Mouse (Mus musculus) c-Kit-positive CD71-positive TER-119-negative erythroid progenitor cells, embryonic 14.5 days (primary cell): Measurements from ENCODE around the gene 4930432M17Rik.

ENCODE experiments used
- DNase-seq: peaks from one replicate; pipeline ENCODE4 v3.0.0-alpha.2; 2013; ENCODE audit warnings: low read depth

Gene 4930432M17Rik

DNA sequence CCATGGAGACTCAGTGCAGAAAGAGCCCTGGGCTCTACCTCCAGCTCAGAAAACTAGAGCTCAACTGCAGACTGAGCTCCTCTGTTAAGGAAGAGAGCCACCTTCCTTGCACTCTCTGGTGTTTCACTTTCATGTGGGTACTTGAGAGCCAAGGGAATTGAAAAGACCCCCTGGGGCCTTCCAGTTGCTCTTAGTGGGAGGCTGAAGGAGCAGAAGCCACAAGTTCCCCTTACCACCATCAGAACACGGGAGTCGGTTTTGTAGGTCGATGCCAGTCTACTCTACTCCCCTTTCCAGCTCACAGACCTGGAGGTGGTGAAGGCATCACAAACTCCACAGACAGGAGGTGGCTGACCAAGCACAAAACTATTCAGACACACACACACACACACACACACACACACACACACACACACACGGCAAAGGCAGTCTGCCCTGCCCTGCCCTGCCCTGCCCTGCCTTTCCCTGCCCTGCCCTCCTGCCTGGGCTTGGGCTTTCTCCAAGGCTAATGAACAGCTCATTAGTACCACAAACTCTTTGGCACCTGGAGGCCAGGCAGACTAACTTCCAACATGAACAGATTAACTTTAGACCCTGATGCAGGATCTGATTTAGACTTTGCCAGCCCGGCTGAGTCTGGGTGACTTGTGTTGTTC lies 1.7 kb downstream of the 4930432M17Rik start:
- no peak for DNase-seq

DNA sequence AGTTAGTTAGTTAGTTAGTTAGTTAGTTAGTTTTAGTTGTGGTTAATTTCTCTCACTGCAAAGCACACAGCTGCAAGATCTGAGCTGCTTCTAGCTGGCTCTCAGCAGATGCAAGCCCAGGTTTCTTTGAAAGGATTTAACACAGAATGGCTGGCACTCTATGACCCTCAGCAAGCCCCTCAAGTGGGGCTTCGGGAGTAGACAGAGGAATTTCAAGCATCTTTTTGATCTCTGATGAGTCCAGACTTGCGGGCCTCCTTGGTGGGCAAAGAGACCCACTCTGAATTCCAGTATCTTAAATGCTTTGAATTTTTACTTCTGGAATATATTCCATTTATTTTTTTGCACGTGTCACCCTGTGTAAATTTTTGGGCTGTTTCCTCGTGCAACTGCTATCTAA lies 8.4 kb downstream of the 4930432M17Rik start:
- DNase-seq: no peak

DNA sequence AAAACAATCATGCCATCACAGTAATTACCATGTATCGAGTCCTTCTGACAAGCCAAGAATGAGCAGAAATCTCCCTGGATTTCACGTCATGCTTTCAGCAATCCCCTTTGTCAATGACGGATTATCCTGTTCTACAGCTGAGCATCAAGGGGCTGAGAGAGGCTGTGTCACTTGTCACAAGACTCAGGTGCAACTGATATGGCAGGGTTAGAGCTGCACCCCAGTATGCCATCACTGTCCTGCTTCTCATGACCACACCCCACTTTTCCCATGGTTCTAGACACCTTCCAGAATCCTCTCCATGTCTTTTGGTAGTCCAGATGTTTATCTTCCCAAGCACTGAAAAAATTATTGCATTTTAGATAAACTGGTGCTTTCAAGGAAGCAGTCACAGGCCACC lies 8.9 kb downstream of the 4930432M17Rik start:
- DNase-seq: no peak

DNA sequence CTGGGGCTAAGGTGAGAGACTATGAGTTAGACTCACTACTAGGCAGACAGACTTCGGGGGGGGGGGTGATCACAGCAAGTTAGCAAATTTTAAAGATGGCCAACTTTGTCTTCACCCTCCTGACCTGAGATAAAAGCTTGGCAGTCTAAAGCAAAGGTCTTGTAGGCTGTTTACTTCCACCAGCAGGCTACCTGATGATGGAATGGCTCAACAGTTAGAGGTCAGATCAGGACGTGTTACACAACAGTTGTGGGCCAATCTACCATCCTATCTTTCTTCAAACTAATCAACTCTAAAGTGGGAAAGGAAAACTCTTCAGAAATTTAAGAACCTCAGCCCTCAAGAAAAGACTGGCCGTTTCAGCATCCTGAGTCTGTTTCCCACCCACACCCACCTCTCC lies 9.6 kb downstream of the 4930432M17Rik start:
- no peak for DNase-seq

DNA sequence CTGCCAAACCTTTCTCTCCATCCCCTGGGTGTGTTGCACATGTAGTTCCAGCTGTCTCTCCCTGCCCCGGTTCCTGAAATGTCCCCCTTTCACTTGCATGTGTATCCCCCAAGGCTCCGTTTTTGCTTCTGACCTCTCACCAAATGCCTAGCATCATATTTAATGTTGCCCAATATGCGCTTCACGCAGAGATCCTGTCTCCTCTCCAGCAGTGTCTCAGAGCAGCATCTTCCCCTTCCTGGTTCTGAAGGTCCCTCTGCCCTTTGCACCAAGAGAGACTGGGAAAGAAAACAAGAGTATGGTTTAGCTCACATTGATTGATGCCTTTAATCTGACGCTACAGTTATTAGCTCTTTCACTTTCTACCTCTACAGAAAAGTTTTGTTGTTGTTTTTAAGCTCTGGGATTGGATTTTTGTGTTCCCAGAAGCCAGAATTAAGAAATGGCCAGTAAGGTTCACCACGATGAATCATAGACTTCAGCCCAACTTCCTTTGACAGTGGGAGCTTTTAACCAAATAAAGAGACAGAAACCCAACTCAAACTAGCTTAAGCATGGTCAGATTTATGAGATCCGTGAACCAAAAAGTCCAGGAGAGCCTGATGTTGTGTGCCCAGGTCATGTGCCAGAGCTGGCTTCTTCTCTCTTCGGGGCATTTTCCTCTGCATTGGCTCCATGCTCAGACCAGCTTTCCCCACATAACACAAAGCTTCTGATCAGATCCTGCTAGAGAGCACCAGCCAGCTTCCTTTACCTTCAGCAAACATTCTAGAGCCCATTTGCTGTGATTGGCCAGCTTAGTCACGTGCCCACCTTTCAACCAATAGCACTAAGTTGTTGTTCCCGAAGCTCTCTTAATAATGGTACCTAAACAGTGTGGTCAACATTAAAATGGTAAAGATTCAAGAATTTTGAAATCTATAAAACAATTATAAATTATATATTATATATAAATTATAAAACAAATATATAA lies 12.2 kb downstream of the 4930432M17Rik start:
- no peak for DNase-seq

DNA sequence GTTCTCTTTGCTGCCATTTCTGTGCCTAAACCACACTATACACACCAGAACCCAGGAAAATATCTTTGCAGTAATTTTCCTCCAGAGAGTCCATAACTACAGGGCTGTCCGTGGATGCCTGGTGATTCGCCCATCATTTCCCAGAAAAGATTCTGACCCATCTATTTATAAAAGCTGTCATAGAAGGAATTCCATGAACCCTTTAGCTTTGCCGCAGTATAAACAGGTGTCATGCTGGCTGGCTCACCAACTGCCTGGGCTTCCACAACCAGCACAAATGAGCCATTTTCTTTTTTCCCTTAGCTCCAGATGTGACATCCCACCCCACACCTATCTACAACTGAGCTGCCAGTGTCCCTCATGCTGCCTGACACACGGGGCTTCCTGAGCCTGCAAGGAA lies 14.0 kb downstream of the 4930432M17Rik start:
- no peak for DNase-seq

DNA sequence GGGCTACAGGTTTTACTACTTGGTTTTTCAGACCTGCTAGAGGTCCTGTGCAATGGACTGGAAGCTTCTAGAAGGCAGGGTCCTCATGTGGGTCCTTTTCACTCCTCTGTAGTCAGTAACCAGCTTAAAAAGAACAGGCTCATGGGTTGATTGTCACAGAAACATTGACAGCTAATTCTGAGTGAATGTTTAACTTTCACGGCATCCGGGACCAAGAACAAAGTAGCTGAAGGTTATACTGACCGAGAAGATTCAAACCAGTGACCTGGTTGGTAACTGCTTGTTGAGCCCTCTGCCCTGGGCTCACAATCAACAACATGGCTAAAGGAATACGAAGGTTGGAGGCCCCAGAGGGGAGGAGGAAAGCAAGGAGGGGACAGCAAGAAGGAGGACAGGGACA lies 14.4 kb downstream of the 4930432M17Rik start:
- no peak for DNase-seq

DNA sequence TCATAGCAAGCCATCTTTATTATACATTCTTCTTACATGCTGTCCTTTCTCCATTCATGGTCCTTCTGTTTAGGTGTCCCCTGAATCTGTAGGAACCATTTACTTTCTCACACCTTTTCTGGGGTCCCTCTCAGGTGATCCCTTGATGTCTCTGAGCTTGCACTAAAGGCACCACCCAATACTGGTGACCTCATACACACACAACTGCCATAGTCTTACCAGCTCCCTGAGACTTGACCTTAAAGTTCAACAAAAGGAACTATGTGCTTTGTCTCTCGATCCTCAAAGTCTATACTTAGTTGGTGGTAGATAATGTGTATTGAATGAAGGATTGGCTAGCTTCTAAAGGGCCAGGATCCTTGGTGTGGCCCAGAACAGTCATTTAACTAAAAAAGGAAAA lies 15.4 kb downstream of the 4930432M17Rik start:
- no peak for DNase-seq

DNA sequence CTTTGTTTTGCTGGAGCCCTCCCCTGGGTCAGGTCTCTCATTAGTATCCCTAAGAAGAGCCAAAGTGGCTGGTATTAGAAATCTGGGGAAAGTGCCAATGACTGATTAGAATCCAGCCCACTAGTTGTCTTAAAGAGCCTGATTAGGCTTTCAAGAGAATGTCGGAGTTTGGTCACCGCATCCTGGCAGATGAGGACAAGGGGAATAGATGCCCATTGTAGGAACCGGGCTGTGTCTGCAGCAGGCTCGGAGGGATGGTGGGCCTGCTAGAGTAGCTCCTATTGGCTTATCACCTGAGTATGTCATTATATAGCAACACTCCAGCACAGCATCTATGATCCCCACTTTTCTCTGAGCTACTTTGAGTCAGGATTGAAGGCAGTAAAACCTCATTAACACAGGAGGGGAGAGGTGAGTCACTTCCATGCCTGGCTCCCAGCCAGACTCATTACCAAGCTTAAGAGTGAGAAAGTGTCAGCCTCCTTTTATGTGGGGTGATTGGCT lies 15.9 kb downstream of the 4930432M17Rik start:
- DNase-seq: no peak

DNA sequence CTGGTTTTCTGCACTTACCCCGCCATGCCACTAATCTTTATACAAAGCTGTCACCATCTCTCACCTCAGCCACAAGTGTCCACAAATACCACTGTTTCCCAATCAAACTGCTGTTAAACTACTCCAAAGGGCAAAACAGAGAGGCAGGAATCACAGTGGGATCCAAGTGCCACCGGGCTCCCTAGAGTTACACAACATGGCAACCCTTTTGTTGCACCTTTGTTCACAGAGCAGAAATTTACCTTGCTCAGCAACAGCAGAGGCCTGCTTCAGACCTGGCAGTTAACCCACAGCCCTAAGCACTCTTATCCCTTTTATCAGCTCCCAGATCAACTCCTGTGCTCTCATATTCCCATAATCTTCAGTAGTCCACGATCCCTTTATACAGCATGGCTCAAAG lies 17.2 kb downstream of the 4930432M17Rik start:
- DNase-seq: no peak

DNA sequence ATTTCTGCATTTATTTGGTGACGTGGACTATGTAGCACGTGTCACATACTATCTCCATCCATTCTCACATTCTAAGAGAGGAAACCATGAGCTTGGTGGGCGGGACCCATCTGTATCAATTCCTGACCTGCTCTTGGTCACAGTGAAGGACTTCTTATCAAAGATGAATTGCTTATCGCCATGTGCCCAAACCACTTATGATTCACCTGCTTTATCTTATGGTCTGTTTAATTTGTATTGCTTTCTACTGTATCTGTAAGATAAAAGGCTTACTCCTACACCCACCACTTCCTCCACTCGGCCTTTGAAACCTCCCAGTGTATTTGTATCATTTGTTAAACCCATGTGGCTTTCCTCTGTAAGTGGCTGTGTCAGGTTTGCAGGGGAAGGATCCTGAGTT lies 18.5 kb downstream of the 4930432M17Rik start:
- DNase-seq: no peak

DNA sequence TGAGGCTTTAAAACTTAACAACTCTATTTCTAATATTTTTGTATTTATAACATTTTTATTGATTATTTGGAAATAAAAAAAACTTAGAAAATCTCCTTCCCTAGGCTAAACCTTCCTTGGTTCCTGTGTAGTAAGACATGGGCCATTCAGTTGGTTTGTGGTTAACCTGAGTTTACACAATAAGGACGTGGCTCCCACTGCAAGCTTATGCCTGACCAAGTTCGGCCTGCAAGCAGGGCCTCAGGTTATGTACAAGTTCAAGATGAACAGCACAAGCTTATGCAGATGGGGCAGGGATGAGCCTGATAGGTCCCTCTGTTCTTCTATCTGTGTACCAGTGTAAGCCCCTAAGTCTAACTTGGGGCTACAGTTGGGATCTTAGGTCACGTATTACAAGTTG lies 19.1 kb downstream of the 4930432M17Rik start:
- no peak for DNase-seq

DNA sequence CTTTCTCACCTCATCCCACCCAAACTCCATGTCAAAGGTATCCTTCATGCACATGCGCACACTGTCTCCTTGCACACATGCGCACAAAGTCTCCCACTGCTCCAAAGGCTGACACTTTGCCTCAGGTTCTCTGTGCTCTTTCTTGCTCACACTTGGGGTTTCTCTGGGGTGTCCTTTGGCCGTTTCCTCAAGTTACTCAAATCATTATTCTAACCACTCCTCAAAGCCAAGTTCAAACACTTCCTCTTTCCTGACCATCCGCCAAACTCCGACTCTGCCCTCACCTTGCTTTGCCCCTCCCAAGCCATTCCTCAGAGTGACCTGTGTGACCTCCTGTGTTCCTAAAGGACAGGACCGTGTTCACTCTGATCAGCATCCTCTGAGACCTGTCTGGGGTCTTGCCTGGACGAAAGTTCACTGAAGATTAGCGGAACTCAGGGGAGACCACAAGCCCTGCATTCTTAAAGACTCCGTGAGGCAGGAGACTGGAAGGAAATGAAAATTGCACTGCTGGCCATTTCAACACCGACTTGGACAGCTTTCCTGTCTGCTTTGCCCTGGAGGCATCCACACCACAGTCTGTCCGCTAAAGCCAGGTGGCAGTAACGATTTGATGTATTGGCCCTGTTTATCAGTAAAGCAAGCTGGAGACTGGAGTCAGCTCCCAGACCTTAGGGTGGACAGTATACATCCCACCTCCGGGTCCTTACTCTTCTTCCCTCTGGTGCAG lies 22.6 kb downstream of the 4930432M17Rik start:
- DNase-seq: no peak

DNA sequence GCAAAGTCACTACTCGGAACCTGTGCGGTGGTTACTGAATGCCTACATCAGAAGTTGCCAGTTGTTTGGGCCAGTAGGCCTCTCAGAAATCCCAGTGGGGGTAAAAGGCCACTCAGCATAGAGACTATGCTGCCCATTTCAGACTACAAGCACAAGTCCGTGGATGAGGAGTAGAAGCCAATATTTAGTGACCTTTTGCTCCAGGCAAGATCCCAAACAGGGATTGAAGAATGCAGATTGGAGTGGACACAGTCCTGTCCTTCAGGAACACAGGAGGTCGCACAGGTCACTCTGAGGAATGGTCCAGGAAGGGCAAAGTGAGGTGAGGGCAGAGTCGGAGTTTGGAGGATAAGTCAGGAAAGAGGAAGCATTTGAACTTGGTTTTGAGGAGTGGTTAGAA lies 23.2 kb downstream of the 4930432M17Rik start:
- no peak for DNase-seq

DNA sequence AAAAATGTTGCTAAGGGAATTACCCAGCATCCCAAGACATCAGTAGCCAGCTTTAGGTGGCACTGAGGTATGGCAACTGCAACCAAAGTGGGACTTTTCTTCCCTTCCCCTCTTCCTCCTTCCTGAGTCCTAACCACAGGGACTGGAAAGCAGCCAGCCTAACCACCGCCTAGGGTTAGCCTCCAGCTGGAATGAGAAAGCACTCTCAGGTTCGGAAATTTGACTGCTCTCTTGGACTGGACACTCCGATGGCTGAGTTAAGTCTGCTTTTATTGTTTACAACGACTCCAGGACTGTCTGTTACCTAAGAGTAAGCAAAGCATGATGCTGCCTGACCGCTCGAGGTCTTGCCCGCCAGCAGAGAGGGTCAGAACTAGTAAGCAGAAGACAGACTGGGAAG lies 26.6 kb downstream of the 4930432M17Rik start:
- DNase-seq: no peak

DNA sequence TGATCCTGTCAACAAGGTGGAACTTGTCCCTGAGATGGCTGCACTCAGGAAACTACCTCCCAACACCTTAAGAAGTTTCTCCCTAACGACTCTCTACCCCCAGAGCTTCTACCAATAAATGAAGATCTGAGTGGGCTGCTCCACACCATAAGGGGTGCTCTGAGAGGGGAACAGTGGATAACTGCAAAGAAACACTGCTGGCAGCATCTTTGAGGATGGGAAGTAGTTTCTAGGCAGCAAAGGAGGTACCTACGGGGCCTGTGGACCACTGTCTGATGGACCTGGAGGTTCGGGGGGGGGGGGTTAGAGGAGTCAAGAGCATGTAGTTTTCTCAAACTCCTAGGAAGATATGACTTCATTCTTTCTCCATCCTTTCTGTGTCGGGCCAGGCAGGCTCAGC lies 28.8 kb downstream of the 4930432M17Rik start:
- DNase-seq: no peak

DNA sequence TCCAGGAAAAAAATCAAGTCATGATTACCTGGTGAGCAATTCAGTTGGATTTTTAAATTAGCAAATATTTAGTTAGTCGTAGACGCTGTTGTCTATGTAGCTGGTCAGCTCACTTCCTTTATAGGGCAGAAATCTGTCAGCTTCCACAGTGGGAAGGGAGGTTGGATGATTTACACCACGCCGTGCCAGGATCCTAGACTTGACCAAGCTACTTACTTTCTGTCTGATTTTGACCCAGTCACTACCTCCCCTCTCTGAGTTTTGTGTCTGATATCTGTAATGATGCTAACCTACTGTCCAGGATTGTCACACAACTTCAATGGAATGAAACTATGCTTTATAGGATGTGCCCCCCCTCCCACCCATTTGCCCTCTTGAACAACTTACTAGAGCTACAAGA lies 29.3 kb downstream of the 4930432M17Rik start:
- DNase-seq: no peak

DNA sequence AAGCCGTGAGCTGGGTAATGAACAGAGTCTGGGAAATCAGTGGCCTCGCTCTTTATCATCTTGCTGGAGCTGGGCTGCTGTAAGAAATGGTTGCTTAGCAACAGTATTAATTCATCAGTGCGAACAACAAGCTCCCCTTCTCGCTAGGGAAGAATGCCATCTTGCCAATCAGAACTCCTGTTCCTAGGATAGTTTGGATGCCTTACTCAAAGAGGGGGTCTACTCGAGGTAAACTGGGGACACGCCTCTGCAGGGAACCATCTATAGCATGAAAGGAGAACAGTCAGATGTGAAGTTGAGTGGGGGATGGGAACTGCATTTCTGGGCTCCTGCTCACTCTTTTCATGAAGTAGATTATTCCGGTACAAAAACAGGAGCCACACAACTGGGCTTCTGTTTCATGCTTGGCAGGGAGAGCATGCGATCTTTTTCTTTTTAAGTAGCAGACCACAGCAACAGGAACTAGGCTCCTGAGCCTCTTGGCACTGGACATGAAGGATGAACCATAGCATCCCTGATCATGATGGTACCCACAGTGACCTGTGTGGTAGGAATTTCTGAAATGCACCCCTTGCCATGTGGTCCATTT lies 29.9 kb downstream of the 4930432M17Rik start:
- no peak for DNase-seq

DNA sequence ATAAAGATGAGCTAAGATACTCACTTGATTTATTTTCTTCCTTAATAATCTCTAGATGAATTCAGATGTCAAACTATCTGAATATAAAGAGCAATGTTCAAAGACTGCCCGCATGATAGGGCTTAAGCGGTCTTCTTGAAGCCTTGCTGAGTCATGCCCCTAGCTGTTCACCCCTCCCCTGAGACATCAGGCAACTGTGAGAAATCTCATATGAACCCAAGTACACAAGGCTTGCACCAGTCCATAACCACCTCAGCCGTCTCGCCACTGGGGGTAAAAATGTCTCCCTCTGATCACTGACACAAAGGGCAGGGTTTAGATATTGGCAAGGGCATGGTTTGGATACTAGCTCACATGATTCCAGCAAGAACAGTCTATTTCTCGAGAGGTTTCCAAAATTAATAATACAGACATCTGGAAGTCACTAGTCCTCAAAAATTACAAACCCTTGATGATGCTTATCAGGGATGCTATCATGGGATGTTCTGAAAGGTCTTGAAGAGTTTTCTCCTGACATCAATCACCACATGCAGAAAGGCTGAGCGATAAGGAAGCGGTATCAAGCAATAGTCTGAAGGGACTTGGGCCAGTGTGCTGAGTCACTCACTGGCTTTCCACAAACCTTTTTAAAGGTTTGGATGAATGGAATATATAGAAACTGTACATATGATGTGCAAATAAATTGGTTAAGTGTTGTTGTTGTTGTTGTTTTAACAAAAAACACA lies 32.8 kb downstream of the 4930432M17Rik start:
- DNase-seq: no peak

DNA sequence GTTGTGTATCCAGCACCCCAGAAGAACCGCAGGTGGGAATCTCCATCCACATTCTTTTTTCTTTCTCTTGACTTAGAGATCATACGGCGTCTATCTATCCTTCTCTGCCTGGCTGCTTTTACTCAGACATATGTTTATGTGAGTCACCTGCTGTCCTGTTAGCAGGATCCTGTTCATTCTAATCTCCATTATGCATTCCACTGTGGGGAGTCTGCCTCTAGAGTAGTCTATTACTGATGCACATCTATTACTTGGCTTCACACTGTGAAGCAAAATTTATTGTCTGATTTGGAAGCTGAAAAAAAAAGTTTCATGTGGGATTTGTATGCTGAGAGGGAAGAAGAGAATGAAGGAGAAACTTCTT lies 33.3 kb downstream of the 4930432M17Rik start:
- no peak for DNase-seq

DNA sequence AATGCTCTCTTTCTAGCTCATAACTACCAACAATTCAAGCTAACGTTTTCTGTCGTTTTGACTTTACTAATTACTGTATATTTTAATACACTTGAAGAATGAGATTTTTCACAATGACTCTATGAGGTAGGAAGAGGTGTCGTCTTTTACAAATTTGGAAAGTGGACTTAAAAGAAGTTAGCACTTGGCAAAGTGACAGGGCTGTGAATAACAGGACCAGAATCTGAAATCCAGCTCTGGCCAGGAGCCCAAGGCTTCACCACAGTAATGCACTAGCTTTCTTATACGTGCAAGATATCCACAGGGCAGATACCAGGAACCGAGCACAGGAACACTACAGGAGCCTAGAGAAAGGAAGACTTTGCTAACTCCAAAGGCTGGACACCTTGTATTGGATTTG lies 35.5 kb downstream of the 4930432M17Rik start:
- DNase-seq: no peak

DNA sequence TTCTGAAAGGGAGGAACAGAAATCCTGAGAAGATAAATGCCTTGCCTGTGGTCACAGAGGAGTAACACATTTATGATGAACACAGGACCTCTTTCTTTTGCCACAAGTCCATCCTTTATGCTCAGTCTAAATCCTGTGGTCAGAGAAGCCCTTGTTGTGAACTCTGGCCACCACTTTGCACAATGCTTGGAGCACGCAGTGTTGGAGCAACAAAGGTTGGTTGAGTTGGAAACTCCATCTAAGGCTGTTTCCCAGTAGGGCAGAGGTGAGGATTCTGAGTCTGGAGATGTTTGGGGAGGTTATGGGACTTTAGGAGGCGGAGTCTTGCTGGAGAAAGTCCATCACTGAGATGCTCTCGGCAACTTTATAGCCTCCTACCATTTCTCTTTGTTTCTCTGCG lies 36.5 kb downstream of the 4930432M17Rik start:
- DNase-seq: no peak
